Mouse (Mus musculus) limb, embryonic 14.5 days (tissue): ENCODE measurements around the gene Fstl4. TPM values are rescaled to one million over a fixed set of nuclear protein-coding genes. Genes with fewer than 3 reads are reported as not detected.
A peak's percentile ranks its signal among the peaks of the same experiment; 100 is the strongest.

Experiments used
- ATAC-seq: fragments of 200-750 bp; cut with Nextera tagmentation; 2 replicates; pipeline ENCODE4 v1.8.0; 2017; ENCODE audit warnings: low read depth, moderate number of reproducible peaks, moderate TSS enrichment; ENCODE audit not compliant: low FRiP score
- DNase-seq: peaks from one replicate; pipeline ENCODE4 v3.0.0-alpha.2; 2015; ENCODE audit warnings: low spot score
- H3K27ac ChIP-seq: fragments of 300-500 bp; sonication (generic); replicated peaks from 2 replicates; pipeline ENCODE4 v1.5.1; 2014; ENCODE audit warnings: low read depth, mild to moderate bottlenecking, low read length, moderate library complexity, mixed read lengths
- H3K27me3 ChIP-seq: fragments of 300-500 bp; sonication (generic); 2 replicates; pipeline ENCODE4 v1.6.1; 2014; ENCODE audit warnings: low read length, mixed read lengths; ENCODE audit not compliant: control insufficient read depth, insufficient read depth
- H3K36me3 ChIP-seq: fragments of 300-500 bp; sonication (generic); 2 replicates; pipeline ENCODE4 v1.6.1; 2014; ENCODE audit warnings: mild to moderate bottlenecking, low read length, moderate library complexity, mixed read lengths; ENCODE audit not compliant: control insufficient read depth, insufficient read depth
- H3K4me1 ChIP-seq: fragments of 300-500 bp; sonication (generic); 2 replicates; pipeline ENCODE4 v1.6.1; 2014; ENCODE audit warnings: antibody characterized with exemption, low read length, mixed read lengths; ENCODE audit not compliant: control insufficient read depth, insufficient read depth
- H3K4me2 ChIP-seq: fragments of 300-500 bp; sonication (generic); replicated peaks from 2 replicates; pipeline ENCODE4 v1.6.1; 2014; ENCODE audit warnings: low read depth, mild to moderate bottlenecking, low read length, moderate library complexity; ENCODE audit not compliant: severe bottlenecking
- H3K4me3 ChIP-seq: fragments of 300-500 bp; sonication (generic); replicated peaks from 2 replicates; pipeline ENCODE4 v1.5.1; 2014; ENCODE audit warnings: low read length
- H3K9ac ChIP-seq: fragments of 300-500 bp; sonication (generic); 2 replicates; pipeline ENCODE4 v1.6.1; 2014; ENCODE audit warnings: mild to moderate bottlenecking, low read depth, low read length, moderate library complexity; ENCODE audit not compliant: severe bottlenecking
- H3K9me3 ChIP-seq: fragments of 300-500 bp; sonication (generic); 2 replicates; pipeline ENCODE4 v1.6.1; 2016; ENCODE audit warnings: low read length; ENCODE audit not compliant: control insufficient read depth
- POLR2A ChIP-seq: fragments of 200-500 bp; IDR thresholded peaks from 2 replicates; pipeline ENCODE4 v1.8.0; 2012; ENCODE audit warnings: inconsistent platforms, mild to moderate bottlenecking, moderate library complexity, borderline replicate concordance; ENCODE audit not compliant: insufficient read depth, insufficient read length; ENCODE audit errors: extremely low read depth
- WGBS: fragments of 180-500 bp; shearing (Covaris S2); extraction: QIAGEN DNeasy Blood & Tissue Kit; methylation state at CpG from one replicate; pipeline ENCODE4 v1.1.7; 2014; 5-methylcytosine and 5-hydroxymethylcytosine counted together
- polyA plus RNA-seq, 2 experiments: library from polyadenylated mRNA; depleted of rRNA in 1 of 2; stranded (reverse) in 1 of 2; unstranded in 1 of 2; fragments of >200 nt; fragmentation: Nextera tagmentation in 1 of 2; extraction: Ambion mirVana in 1 of 2; gene quantifications; 2 replicates each; pipeline versions ENCODE4 v1.2.1 to v1.2.3; 2012 to 2014

Fstl4 gene
- polyA plus RNA-seq, 2 experiments: 0.97 to 2.3 TPM

DNA sequence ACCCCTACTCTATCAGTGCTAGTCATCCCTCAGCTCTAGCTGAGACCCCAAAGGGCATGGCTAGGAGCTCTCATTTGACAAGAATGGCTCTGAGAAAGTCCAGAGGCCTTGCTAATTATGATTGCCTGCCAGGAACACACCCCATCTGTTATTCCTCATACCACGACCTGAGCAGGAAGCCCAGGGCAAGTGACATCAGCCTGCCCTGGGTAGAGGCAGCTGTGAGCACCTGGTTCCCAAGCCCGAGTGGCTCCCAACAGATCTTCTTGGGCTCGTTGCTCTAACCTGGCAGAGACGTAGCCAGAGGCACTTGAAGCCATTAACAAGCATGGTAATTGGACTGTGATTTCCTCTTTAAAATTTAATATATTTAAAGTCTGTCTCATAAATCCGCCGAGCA, 305.3 kb downstream of the Fstl4 start:
- Histone ChIP-seq H3K36me3 (no peaks in the 10 kb centered on the region), H3K27ac (no peak overlapping the region), H3K9me3 (no peaks in the 10 kb centered on the region), H3K9ac (no peak overlapping the region), H3K4me1 (peaks cover 15% of the 10 kb centered on the region), H3K4me3 (no peak overlapping the region), H3K27me3 (0 out of 2 replicates have a peak, but pooled peaks cover 3% of the 10 kb centered on the region), H3K4me2 (no peak overlapping the region)
- TF ChIP-seq POLR2A: no peak
- ATAC-seq: no peak
- DNase-seq: peak; percentile 37
- 15% methylated on average over 6 of the region's 6 CpGs for WGBS

DNA sequence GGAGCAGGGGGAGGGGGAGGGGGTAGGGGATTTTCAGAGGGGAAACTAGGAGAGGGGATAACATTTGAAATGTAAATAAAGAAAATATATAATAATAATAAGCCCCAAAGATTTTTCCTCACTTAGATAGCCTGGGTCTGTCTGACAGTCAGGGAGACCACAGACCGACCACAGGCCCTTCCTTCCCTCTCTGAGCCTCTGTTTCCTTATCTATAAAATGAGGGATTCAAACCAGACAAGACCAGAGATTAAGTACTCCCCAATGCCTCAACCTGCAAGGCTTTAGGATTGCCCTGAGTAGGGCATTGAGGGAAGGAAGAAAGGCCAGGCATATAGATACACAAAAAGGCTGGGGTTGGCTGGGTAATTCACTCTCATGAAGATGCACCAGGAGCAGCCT, 307.2 kb downstream of the Fstl4 start:
- Histone ChIP-seq H3K9ac (no peak overlapping the region), H3K27ac (no peak overlapping the region), H3K4me2 (no peak overlapping the region), H3K4me3 (no peak overlapping the region), H3K36me3 (no peaks in the 10 kb centered on the region), H3K4me1 (peaks cover 15% of the 10 kb centered on the region), H3K9me3 (no peaks in the 10 kb centered on the region), H3K27me3 (0 out of 2 replicates have a peak, but pooled peaks cover 3% of the 10 kb centered on the region)
- DNase-seq: no peak
- 80% methylated on average over 1 of the region's 1 CpGs for WGBS
- no peak for TF ChIP-seq POLR2A
- no peak for ATAC-seq

DNA sequence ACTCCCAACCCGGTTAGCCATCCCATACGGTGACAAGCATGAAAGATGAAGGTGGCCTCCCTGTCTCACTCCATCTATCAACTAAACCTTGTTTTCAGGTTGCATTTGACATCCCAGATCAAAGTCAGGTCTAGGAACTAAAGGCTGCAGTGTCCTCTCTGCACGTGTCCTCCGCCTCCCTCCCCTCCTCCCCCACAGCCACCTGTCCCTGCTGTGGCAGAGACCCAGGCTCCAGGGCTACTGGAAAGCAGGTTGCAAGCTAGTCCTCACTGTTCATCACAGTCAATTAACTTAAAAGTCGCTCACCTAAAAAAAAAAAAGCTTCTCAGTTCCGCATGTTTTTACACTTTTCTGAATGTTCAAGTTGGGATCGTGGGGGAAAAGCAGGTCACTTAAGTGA, 313.2 kb downstream of the Fstl4 start:
- no peak overlapping the region for H3K4me3 ChIP-seq
- no peaks in the 10 kb centered on the region for H3K36me3 ChIP-seq
- WGBS: 62% methylated on average over 7 of the region's 7 CpGs
- no peaks in the 10 kb centered on the region for H3K9me3 ChIP-seq
- 0 out of 2 replicates have a peak, but pooled peaks cover 3% of the 10 kb centered on the region for H3K27me3 ChIP-seq
- no peak overlapping the region for H3K4me2 ChIP-seq
- no peaks in the 10 kb centered on the region for H3K4me1 ChIP-seq
- no peak for ATAC-seq
- DNase-seq: no peak
- no peak for TF ChIP-seq POLR2A
- H3K9ac ChIP-seq: no peak overlapping the region
- H3K27ac ChIP-seq: no peak overlapping the region

DNA sequence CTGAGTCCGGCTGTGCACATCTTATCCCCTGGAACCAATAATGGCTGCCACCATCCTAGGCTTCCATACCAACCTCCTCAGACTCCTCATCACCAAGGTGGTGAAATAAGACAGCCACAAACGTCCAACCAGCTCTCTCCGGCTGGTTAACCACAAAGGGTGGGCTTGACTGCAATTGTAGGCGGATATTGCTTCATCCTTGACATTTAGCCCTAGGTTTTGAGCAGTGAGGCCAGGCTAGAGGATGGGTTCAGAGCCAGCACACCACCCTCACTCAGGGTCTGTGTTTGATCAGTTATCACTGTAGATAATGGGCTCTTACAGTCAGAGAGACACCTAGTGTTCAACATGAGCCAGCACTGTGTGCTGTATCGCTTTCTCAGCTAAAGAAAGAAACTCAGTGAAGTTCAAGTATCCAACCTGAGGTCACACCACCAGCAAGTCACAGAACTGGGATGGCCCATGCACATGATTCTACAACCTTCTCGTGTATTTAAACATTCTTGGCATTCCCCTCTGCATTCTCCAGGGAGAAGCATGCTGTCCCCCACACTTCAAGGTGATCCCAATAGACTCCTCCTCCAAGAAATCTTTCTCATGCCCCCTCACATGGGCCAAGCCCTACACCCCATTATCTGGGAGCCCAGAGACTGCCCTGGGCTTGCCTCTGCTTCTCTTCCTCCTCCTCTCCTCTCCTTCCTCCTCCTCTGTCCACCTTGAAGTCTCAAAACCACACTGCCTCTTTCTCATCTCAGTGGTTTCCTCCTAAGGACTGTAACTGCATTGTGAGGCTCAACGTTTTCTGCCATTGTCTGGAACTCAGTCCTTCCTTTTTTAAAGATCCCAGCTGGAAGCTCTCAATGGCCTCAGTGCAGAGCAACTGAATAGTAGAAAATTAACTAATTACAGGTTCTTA, 314.2 kb downstream of the Fstl4 start:
- Histone ChIP-seq H3K27me3 (0 out of 2 replicates have a peak, but pooled peaks cover 3% of the 10 kb centered on the region), H3K4me1 (no peaks in the 10 kb centered on the region), H3K9ac (no peak overlapping the region), H3K9me3 (no peaks in the 10 kb centered on the region), H3K36me3 (no peaks in the 10 kb centered on the region), H3K27ac (no peak overlapping the region), H3K4me3 (no peak overlapping the region), H3K4me2 (no peak overlapping the region)
- 83% methylated on average over 7 of the region's 7 CpGs for WGBS
- no peak for ATAC-seq
- no peak for DNase-seq
- no peak for TF ChIP-seq POLR2A

DNA sequence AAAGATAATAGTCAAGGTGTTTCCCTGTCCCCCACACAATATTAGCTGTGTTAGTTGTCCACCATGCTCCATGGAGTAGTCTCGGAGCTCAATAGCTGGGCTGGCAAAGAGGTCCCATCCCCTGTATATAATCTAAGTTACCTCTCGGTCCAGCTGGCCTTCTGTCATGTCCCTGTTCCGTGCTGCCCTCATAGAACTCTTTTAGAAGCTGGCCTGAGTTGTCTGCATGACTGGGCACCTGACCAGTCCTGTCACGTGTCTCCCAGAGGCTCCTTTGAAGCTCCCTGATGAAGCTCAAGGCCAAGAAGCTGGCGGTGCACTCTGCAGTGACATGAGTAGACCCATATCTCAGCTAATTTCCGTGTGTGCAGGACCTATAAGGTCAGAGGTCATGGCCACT, 316.9 kb downstream of the Fstl4 start:
- DNase-seq (no peak), ATAC-seq (no peak)
- no peaks in the 10 kb centered on the region for H3K36me3 ChIP-seq
- no peak overlapping the region for H3K4me2 ChIP-seq
- H3K4me1 ChIP-seq: no peaks in the 10 kb centered on the region
- H3K4me3 ChIP-seq: no peak overlapping the region
- TF ChIP-seq POLR2A: no peak
- no peak overlapping the region for H3K9ac ChIP-seq
- WGBS: 78% methylated on average over 6 of the region's 6 CpGs
- no peaks in the 10 kb centered on the region for H3K27me3 ChIP-seq
- no peaks in the 10 kb centered on the region for H3K9me3 ChIP-seq
- no peak overlapping the region for H3K27ac ChIP-seq
